Mouse (Mus musculus) hindbrain, postnatal 0 days (tissue): Measurements from ENCODE around the gene Olfr1440. TPM values are rescaled to one million over a fixed set of nuclear protein-coding genes. Genes with fewer than 3 reads are reported as not detected.
A peak's percentile ranks its signal among the peaks of the same experiment; 100 is the strongest.

ENCODE experiments used
- ATAC-seq: fragments of 200-750 bp; cut with Nextera tagmentation; 2 replicates; pipeline ENCODE4 v1.8.0; 2017; ENCODE audit warnings: mild to moderate bottlenecking, moderate TSS enrichment, moderate library complexity
- DNase-seq: peaks from one replicate; pipeline ENCODE4 v3.0.0-alpha.2; 2015; ENCODE audit warnings: low spot score
- H3K27ac ChIP-seq: fragments of 300-500 bp; sonication (generic); 2 replicates; pipeline ENCODE4 v1.5.1; 2014; ENCODE audit warnings: mild to moderate bottlenecking
- H3K27me3 ChIP-seq: fragments of 300-500 bp; sonication (generic); 2 replicates; pipeline ENCODE4 v1.6.1; 2014; ENCODE audit warnings: low read length, mixed read lengths; ENCODE audit not compliant: insufficient read depth
- H3K36me3 ChIP-seq: fragments of 300-500 bp; sonication (generic); 2 replicates; pipeline ENCODE4 v1.6.1; 2014; ENCODE audit warnings: low read length, mixed read lengths; ENCODE audit not compliant: insufficient read depth
- H3K4me1 ChIP-seq: fragments of 300-500 bp; sonication (generic); 2 replicates; pipeline ENCODE4 v1.6.1; 2014; ENCODE audit warnings: antibody characterized with exemption, low read length, mixed read lengths; ENCODE audit not compliant: insufficient read depth
- H3K4me2 ChIP-seq: fragments of 300-500 bp; sonication (generic); 2 replicates; pipeline ENCODE4 v1.6.1; 2014; ENCODE audit warnings: low read depth, mild to moderate bottlenecking, low read length, moderate library complexity, mixed read lengths
- H3K4me3 ChIP-seq: fragments of 300-500 bp; sonication (generic); 2 replicates; pipeline ENCODE4 v1.5.1; 2014; ENCODE audit warnings: low read length
- H3K9ac ChIP-seq: fragments of 300-500 bp; sonication (generic); replicated peaks from 2 replicates; pipeline ENCODE4 v1.6.1; 2014; ENCODE audit warnings: mild to moderate bottlenecking, low read length, moderate library complexity, mixed read lengths
- H3K9me3 ChIP-seq: fragments of 300-500 bp; sonication (generic); 2 replicates; pipeline ENCODE4 v1.6.1; 2016; ENCODE audit warnings: low read length, mixed read lengths
- CTCF ChIP-seq: IDR thresholded peaks from 2 replicates; pipeline ENCODE4 v1.5.1; 2016; ENCODE audit warnings: antibody characterized with exemption, control low read depth, low read depth
- WGBS: fragments of 180-500 bp; shearing (Covaris S2); extraction: QIAGEN DNeasy Blood & Tissue Kit; methylation state at CpG from one replicate; pipeline ENCODE4 v1.1.7; 2014; 5-methylcytosine and 5-hydroxymethylcytosine counted together
- polyA plus RNA-seq: library from polyadenylated mRNA; unstranded; fragments of >200 nt; fragmentation: Nextera tagmentation; extraction: Ambion mirVana; gene quantifications from 2 replicates; pipeline ENCODE4 v1.2.1, GENCODE M21; 2015
- total RNA-seq: library from RNA; depleted of rRNA; stranded (reverse); fragments of >200 nt; gene quantifications from 2 replicates; pipeline ENCODE4 v1.2.3, GENCODE M21; 2014

Gene Olfr1440
- total and polyA plus RNA-seq, 2 experiments from 2014 or later: not detected

DNA sequence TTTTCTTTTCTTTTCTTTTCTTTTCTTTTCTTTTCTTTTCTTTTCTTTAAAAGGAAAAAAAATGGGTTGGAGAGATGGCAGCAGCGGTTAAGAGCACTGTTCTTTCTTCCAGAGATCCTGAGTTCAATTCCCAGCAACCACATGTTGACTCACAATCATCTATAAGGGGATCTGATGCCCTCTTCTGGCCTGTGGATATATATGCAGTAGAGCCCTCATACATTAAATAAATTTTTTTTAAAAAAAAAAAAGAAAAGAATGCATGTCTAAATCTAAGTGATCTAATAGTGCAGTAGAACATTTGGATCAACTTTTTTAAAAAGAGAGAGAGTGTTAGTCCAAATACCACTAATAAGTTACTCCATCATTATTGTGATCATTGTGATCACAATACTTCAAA is 34.6 kb downstream of the Olfr1440 start:
- H3K4me3 ChIP-seq: no peak overlapping the region
- H3K27me3 ChIP-seq: no peaks in the 10 kb centered on the region
- 86% methylated on average over 1 of the region's 1 CpGs for WGBS
- ATAC-seq (no peak), DNase-seq (no peak)
- H3K9ac ChIP-seq: no peak overlapping the region
- H3K36me3 ChIP-seq: no peaks in the 10 kb centered on the region
- no peak for TF ChIP-seq CTCF
- H3K27ac ChIP-seq: no peak overlapping the region
- H3K9me3 ChIP-seq: no peaks in the 10 kb centered on the region
- no peaks in the 10 kb centered on the region for H3K4me1 ChIP-seq
- no peak overlapping the region for H3K4me2 ChIP-seq

DNA sequence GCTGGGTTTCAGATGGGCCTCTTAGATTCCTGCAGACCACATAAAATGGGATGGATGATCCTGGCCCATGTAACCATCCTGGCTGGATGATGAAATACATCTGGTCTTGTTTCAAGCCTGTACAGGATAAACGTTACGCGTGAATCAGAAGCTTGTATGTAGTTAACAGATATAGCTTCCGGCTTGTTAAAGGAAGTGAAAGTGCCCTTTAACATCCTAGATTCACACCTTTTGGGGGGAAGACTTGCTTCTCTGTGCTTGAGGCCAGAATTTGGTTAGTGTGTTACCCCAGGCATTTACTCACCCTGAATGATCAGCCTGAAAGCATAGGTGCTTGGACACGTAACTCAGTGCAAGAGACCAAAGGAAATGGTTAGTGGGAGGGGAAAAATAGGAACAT is 40.0 kb downstream of the Olfr1440 start:
- H3K27me3 ChIP-seq: no peaks in the 10 kb centered on the region
- ATAC-seq (no peak), DNase-seq (no peak)
- H3K9ac ChIP-seq: no peak overlapping the region
- H3K9me3 ChIP-seq: no peaks in the 10 kb centered on the region
- no peaks in the 10 kb centered on the region for H3K36me3 ChIP-seq
- H3K4me2 ChIP-seq: no peak overlapping the region
- no peaks in the 10 kb centered on the region for H3K4me1 ChIP-seq
- no peak for TF ChIP-seq CTCF
- H3K27ac ChIP-seq: no peak overlapping the region
- H3K4me3 ChIP-seq: no peak overlapping the region
- 88% methylated on average over 5 of the region's 5 CpGs for whole genome bisulfite sequencing

DNA sequence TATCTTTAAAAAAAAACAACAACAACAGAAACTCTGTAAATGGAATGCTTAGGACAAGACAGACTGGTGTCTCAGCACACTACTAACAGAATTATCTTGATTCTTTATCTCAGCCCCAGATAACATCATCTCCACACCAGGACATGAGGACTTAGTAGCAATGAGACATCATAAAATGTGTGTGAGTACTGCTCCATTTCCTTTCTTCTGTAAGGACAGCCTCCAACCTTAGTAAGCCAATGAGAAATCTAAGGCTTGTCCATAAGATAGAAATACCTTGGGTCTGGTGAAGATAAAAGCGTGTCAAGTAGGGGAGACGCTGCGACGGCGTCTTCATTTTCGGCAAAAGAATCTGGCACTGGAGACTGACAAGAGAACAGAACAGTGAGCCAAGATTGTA is 40.5 kb downstream of the Olfr1440 start, which contains the start of gene Pfpl:
Gene Pfpl (plus strand): TSS at position 301 of the 400 bp plus-strand sequence.
- no peaks in the 10 kb centered on the region for H3K9me3 ChIP-seq
- no peak within 1 kb of the TSS for H3K4me2 ChIP-seq
- 96% methylated on average over 6 of the region's 6 CpGs for WGBS
- ATAC-seq (no peak), DNase-seq (no peak)
- no peak within 1 kb of the TSS for H3K9ac ChIP-seq
- no peaks in the 10 kb centered on the region for H3K27me3 ChIP-seq
- TF ChIP-seq CTCF: no peak
- H3K4me1 ChIP-seq: no peaks in the 10 kb centered on the region
- H3K36me3 ChIP-seq: no peaks in the 10 kb centered on the region
- no peak within 1 kb of the TSS for H3K4me3 ChIP-seq
- no peak within 1 kb of the TSS for H3K27ac ChIP-seq

DNA sequence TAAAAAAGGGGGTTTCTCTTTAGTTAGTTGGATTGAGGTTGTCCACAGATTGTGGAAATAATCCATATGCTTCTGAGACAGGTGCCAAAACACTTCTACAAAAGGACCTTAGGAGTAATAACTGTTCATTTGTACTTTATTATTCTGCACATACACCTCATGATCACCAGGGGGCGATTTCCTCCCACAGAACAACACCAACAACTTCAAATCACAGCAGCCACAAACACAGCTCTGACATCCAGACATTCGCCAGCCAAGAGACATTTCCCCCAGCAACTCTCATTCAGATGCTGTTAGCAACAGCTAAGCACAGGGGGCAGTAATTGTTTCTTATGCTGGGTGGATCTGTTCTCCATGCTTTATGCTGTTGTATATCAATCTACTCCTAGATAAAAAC is 46.0 kb downstream of the Olfr1440 start:
- DNase-seq (peak; percentile 62), ATAC-seq (peak; percentile 76)
- no peaks in the 10 kb centered on the region for H3K27me3 ChIP-seq
- H3K9me3 ChIP-seq: no peaks in the 10 kb centered on the region
- whole genome bisulfite sequencing: 6% methylated on average over 2 of the region's 2 CpGs
- no peak overlapping the region for H3K9ac ChIP-seq
- TF ChIP-seq CTCF: peak; percentile 70
- no peaks in the 10 kb centered on the region for H3K4me1 ChIP-seq
- H3K27ac ChIP-seq: no peak overlapping the region
- H3K4me2 ChIP-seq: no peak overlapping the region
- H3K36me3 ChIP-seq: no peaks in the 10 kb centered on the region
- no peak overlapping the region for H3K4me3 ChIP-seq

DNA sequence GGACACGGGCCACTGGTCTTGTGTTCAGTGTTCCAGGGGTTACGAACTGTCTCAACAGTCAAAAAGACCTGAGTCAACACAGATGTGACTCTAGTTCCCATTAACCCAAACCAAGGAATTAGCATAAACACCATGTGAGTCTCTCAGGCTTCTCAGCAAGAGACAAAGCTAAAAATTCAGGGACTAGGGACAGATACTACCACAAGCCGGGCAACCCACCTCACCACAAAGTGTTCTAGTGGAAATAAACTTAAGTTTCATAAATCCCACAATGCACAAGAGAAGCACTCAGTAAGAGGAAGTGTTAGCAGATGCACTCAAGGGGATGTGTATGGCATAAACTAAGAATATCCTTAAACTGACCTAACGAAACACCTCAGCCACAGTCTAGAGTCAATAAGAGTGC is 47.9 kb downstream of the Olfr1440 start:
- Histone ChIP-seq H3K4me2 (no peak overlapping the region), H3K27ac (no peak overlapping the region), H3K9ac (no peak overlapping the region), H3K4me1 (no peaks in the 10 kb centered on the region), H3K9me3 (no peaks in the 10 kb centered on the region), H3K36me3 (no peaks in the 10 kb centered on the region), H3K4me3 (no peak overlapping the region), H3K27me3 (no peaks in the 10 kb centered on the region)
- 83% methylated on average over 4 of the region's 4 CpGs for WGBS
- ATAC-seq (no peak), DNase-seq (no peak)
- TF ChIP-seq CTCF: no peak

DNA sequence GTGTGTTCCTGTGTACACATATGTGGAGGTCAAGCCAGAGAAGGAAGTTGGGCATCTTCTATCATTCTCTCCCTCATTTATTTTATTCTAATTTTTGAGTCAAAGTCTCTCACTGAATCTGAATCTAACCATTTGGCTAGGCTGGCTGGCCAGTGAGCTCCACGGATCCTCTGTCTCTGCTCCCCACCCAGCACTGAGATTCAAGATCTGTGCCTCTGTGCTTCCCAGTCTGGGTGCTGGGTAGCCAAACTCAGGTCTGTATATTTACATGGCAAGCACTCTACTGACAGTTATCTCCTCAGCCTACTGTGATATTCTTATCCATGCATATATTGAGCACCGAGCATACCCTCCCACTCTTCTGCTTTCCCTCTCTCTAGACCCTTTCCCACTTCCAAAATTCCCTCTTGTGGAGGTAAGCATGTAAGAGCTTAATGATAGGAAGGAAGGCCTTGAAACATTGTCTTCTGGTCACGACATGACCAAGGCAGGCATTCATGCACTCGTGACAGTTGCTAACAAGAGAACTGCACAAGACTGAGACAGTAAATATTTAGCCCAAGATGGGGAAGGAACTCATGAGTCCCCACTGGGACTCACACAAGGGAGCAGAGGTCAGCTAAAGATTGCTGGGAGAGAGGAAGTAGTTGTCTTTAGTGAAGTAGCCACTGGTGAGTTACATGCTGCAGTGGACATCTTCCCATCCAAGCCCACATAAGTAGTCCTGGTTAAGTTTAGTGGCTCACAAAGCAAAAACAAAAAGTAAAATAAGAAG is 48.9 kb downstream of the Olfr1440 start:
- ATAC-seq: no peak
- no peak for TF ChIP-seq CTCF
- Histone ChIP-seq H3K9me3 (no peaks in the 10 kb centered on the region), H3K9ac (no peak overlapping the region), H3K27ac (no peak overlapping the region), H3K4me1 (no peaks in the 10 kb centered on the region), H3K27me3 (no peaks in the 10 kb centered on the region), H3K4me3 (no peak overlapping the region), H3K36me3 (no peaks in the 10 kb centered on the region), H3K4me2 (no peak overlapping the region)
- 83% methylated on average over 4 of the region's 4 CpGs for whole genome bisulfite sequencing
- no peak for DNase-seq

DNA sequence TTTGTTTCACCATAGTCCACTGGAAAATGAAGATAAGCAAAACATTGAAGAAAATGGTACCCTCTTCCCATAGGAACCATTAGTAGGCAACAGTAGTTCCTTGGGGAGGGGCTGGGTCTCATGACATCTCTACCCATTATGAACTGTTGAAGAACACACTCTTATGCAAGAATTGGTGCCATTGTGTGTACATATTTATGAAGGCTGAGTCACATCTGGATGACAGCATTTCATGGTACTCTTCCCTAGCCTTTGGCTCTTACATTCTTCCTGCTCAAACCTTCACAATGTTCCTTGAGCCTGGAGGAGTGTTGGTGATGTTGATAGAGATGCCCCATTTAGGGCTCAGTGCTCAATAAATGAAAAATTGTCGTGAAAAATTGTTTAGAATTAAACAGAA is 52.5 kb downstream of the Olfr1440 start:
- no peak overlapping the region for H3K9ac ChIP-seq
- no peak for TF ChIP-seq CTCF
- 54% methylated on average over 1 of the region's 1 CpGs for WGBS
- H3K27ac ChIP-seq: no peak overlapping the region
- H3K4me2 ChIP-seq: no peak overlapping the region
- H3K36me3 ChIP-seq: no peaks in the 10 kb centered on the region
- ATAC-seq: no peak
- DNase-seq: no peak
- H3K9me3 ChIP-seq: no peaks in the 10 kb centered on the region
- H3K4me3 ChIP-seq: no peak overlapping the region
- H3K4me1 ChIP-seq: no peaks in the 10 kb centered on the region
- no peaks in the 10 kb centered on the region for H3K27me3 ChIP-seq
